Mouse (Mus musculus) bone marrow, adult 2 months (tissue): ENCODE measurements around the gene Selenot. TPM values are rescaled to one million over a fixed set of nuclear protein-coding genes. Genes with fewer than 3 reads are reported as not detected.

ENCODE experiments used
- H3K27ac ChIP-seq: fragments of 200-500 bp; 2 replicates; pipeline ENCODE4 v1.5.1; 2012; ENCODE audit warnings: low read depth, mild to moderate bottlenecking, control low read depth, inconsistent platforms, low read length; ENCODE audit not compliant: control insufficient read depth, poor library complexity, insufficient read depth
- H3K4me1 ChIP-seq: fragments of 200-500 bp; 2 replicates; pipeline ENCODE4 v1.6.1; 2011; ENCODE audit warnings: low read length; ENCODE audit not compliant: control insufficient read depth, insufficient read depth
- H3K4me3 ChIP-seq: fragments of 200-500 bp; replicated peaks from 2 replicates; pipeline ENCODE3; 2011; ENCODE audit warnings: mild to moderate bottlenecking, low read depth, low read length, control low read depth; ENCODE audit not compliant: control insufficient read depth
- CTCF ChIP-seq: fragments of 200-500 bp; IDR thresholded peaks from 2 replicates; pipeline ENCODE4 v1.5.1; 2011; ENCODE audit warnings: low read length, control low read depth; ENCODE audit not compliant: control insufficient read depth, insufficient read depth
- POLR2A ChIP-seq: fragments of 200-500 bp; IDR thresholded peaks from 2 replicates; pipeline ENCODE4 v1.6.1; 2011; ENCODE audit warnings: low read depth, mild to moderate bottlenecking, control low read depth, low read length, borderline replicate concordance; ENCODE audit not compliant: control insufficient read depth
- WGBS: fragments of 180-500 bp; shearing (Covaris S2); methylation state at CpG from one replicate; pipeline ENCODE4 v1.1.7; 2018; 5-methylcytosine and 5-hydroxymethylcytosine counted together
- polyA plus RNA-seq: library from polyadenylated mRNA; stranded (reverse); fragments of >200 nt; gene quantifications from 2 replicates; pipeline ENCODE4 v1.2.4, GENCODE M21; 2011; ENCODE audit warnings: low replicate concordance; ENCODE audit not compliant: missing spikeins, insufficient read depth, insufficient read length

The Selenot gene
- polyA plus RNA-seq, 1 experiment = 31.9 TPM

DNA sequence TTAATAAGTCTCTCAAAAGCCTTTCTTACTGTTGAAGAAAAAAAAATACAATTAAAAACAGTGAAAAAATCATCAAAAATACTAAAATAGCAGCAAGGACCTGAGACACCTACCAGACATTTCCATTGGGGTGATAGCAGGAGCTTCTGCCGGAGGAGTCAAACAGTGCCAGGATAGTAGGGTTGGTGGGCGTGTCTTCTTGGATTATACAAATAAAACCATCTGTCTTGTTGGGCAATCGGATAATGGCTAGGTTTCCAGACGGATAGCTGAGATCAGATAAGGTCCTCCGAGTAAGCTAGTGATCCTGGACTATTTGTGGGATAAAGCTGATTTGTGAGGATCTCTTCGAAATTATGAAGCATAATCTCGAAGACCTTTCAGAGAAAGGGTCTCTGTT is 44.6 kb downstream of the Selenot start:
- WGBS = 81% methylated on average over 7 of the region's 7 CpGs
- Histone ChIP-seq H3K4me3 (no peak overlapping the region), H3K4me1 (no peaks in the 10 kb centered on the region; the same call in 1 of the 2 replicates), H3K27ac (no peak overlapping the region)
- TF ChIP-seq POLR2A (no peak), CTCF (no peak)

GRCm38 (mm10) chr3:58622665-58623394 is 46.4 kb downstream of the Selenot start:
- Histone ChIP-seq H3K4me3 (no peak overlapping the region), H3K27ac (no peak overlapping the region), H3K4me1 (no peaks in the 10 kb centered on the region; the same call in 1 of the 2 replicates)
- TF ChIP-seq CTCF (no peak), POLR2A (no peak)
- WGBS = 70% methylated on average over 3 of the region's 3 CpGs

DNA sequence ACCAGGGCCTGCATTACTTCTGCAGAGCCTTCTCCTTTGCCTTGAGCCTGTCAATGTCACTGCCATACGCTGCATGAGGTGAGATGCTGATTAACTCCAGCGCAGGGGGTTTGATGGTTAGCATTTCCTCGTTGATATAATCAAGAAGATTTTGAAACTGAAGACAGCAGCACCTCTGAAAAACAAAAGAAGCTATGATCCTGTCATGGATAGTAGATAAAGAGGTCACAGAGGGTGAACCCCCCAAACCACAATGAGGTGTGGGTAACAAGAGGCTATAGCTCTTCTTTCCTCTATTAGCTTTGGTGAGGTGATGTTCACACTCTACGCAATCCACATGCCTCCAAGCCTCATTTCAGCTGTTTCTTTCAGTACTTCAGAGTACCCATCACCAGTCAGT is 48.5 kb downstream of the Selenot start:
- H3K27ac ChIP-seq = no peak overlapping the region
- no peak overlapping the region for H3K4me3 ChIP-seq

DNA sequence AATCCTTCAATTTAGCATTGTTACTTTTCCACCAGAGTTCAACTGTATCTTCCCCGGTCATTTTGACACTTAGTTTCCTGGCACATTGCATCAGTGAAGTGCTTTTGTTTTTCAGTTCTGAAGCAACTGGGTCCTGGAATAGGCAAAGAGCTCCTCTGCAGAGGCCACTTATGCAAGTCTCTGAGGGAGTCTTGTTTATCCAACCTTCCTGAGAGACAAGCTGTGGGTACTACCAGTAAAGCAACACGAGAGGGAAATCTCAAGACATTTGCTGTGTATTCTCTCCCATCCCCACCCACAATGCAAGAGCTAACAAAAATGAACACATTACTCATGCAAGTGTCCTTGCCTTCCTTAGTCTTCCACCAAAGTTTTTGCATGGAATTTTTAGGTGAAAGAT is 55.3 kb downstream of the Selenot start:
- no peaks in the 10 kb centered on the region for H3K4me1 ChIP-seq
- TF ChIP-seq POLR2A (no peak), CTCF (no peak)
- no peak overlapping the region for H3K27ac ChIP-seq
- no peak overlapping the region for H3K4me3 ChIP-seq
- 58% methylated on average over 2 of the region's 2 CpGs for WGBS

More for the DNA sequence above, 48.5 kb downstream of the Selenot start:
- WGBS = 77% methylated on average over 4 of the region's 4 CpGs
- TF ChIP-seq CTCF = no peak
- TF ChIP-seq POLR2A = no peak
- H3K4me1 ChIP-seq = no peaks in the 10 kb centered on the region

GRCm38 (mm10) chr3:58636406-58637295 is 60.2 kb downstream of the Selenot start, which contains the start of gene Erich6:
Erich6 (minus strand) TSS chr3:58637207.
- under 1% methylated on average over 34 of the region's 34 CpGs for WGBS
- Histone ChIP-seq H3K4me3 (peak within 1 kb of the TSS; percentile 26), H3K4me1 (no peaks in the 10 kb centered on the region), H3K27ac (no peak within 1 kb of the TSS)
- no peak for TF ChIP-seq CTCF
- TF ChIP-seq POLR2A = no peak

Other genes with a start within 250 kb of the Selenot start
- 7.6 and 13.3 TPM in 2 replicates for gene Tsc22d2, start 161.9 kb upstream of the Selenot start, polyA plus RNA-seq
- 21.5 and 34.5 TPM in 2 replicates for gene Eif2a, start 50.8 kb upstream of the Selenot start, polyA plus RNA-seq
- gene Serp1, start 50.7 kb upstream of the Selenot start, polyA plus RNA-seq = 23.7 and 30.7 TPM in 2 replicates
- gene Erich6, start 60.6 kb downstream of the Selenot start, polyA plus RNA-seq = not detected in 2 replicates
- 1.6 and 3.9 TPM in 2 replicates for gene Siah2, start 115.8 kb downstream of the Selenot start, polyA plus RNA-seq
- gene Mindy4b-ps, start 245.7 kb downstream of the Selenot start, polyA plus RNA-seq = not detected in 2 replicates